ENCODE assay signal across 19 mouse cellular contexts in genomic region chr10:4141689-4142088, GRCm38 (mm10).
DNase-seq lines count a peak whose midpoint lies in the region; ATAC-seq and TF ChIP-seq lines count a peak whose summit lies in the region.
"Had no signal": no experiment of that assay in that cellular context is flagged by ENCODE, and none has a peak within 500 bp of the region (broad histone marks: within the 10 kb centered on the region; RNA-seq: fewer than 3 reads in every experiment).

No protein-coding gene starts in this region.

- peak; percentile 16 for DNase-seq in gastrocnemius, postnatal 14 days
- no peak for DNase-seq in gastrocnemius, adult 8-10 months (ENCODE audit: low spot score in 2 of 2)
- DNase-seq in midbrain, postnatal 0 days (ENCODE audit: low spot score): peak; percentile 62
- DNase-seq in midbrain, embryonic 11.5 days (ENCODE audit: low spot score, missing footprints): no peak
- DNase-seq in cerebellum, adult 9-10 months: peak; percentile 55
- DNase-seq in spleen, postnatal 36 days (ENCODE audit: low spot score in 2 of 2): no peak
- DNase-seq: gastrocnemius, postnatal 36 days; heart, postnatal 14 days; right cerebral cortex, postnatal 25 days; thymus, adult 2 months had no signal

- H3K9me3 ChIP-seq in midbrain, postnatal 0 days (ENCODE audit: low read length): no peaks in the 10 kb centered on the region
- H3K9me3 ChIP-seq in midbrain, embryonic 11.5 days (ENCODE audit: control insufficient read depth, low read length): no peaks in the 10 kb centered on the region
- H3K9me3 ChIP-seq in midbrain, embryonic 15.5 days: no peaks in the 10 kb centered on the region
- H3K9me3 ChIP-seq: forebrain, embryonic 10.5 days; heart, embryonic 12.5 days; liver, embryonic 15.5 days; midbrain, embryonic 13.5 days had no signal

- H3K4me1 ChIP-seq in midbrain, postnatal 0 days (ENCODE audit: insufficient read depth, low read length): no peaks in the 10 kb centered on the region
- H3K4me1 ChIP-seq in midbrain, embryonic 11.5 days (ENCODE audit: control insufficient read depth, insufficient read depth, low read length): no peaks in the 10 kb centered on the region
- no peaks in the 10 kb centered on the region for H3K4me1 ChIP-seq in midbrain, embryonic 15.5 days
- H3K4me1 ChIP-seq: midbrain, embryonic 13.5 days had no signal

- H3K36me3 ChIP-seq in midbrain, postnatal 0 days (ENCODE audit: insufficient read depth, low read length): no peaks in the 10 kb centered on the region
- no peaks in the 10 kb centered on the region for H3K36me3 ChIP-seq in midbrain, embryonic 11.5 days (ENCODE audit: control insufficient read depth, insufficient read depth, low read length)
- H3K36me3 ChIP-seq in midbrain, embryonic 15.5 days (replicated peaks): no peaks in the 10 kb centered on the region
- H3K36me3 ChIP-seq: heart, embryonic 12.5 days; midbrain, embryonic 13.5 days had no signal

- ATAC-seq in midbrain, postnatal 0 days (ENCODE audit: low FRiP score): no peak
- ATAC-seq in midbrain, embryonic 11.5 days (ENCODE audit: low FRiP score): no peak
- ATAC-seq in activated CD4-positive, CD25-positive, alpha-beta regulatory T cell, adult 4 months: no peak
- ATAC-seq in midbrain, embryonic 15.5 days (replicated peaks): no peak
- ATAC-seq: intestine, embryonic 16.5 days; midbrain, embryonic 13.5 days had no signal

- H3K27ac ChIP-seq in midbrain, postnatal 0 days (ENCODE audit: low read depth, low read length): no peak overlapping the region
- no peak overlapping the region for H3K27ac ChIP-seq in midbrain, embryonic 11.5 days (ENCODE audit: low read depth, low read length)
- H3K27ac ChIP-seq in midbrain, embryonic 15.5 days: no peak overlapping the region
- H3K27ac ChIP-seq: forebrain, embryonic 10.5 days; hindbrain, embryonic 14.5 days; liver, embryonic 15.5 days; midbrain, embryonic 13.5 days had no signal

- no peak overlapping the region for H3K4me3 ChIP-seq in midbrain, postnatal 0 days (ENCODE audit: low read depth, low read length)
- H3K4me3 ChIP-seq in midbrain, embryonic 11.5 days (ENCODE audit: low read depth, low read length): no peak overlapping the region
- H3K4me3 ChIP-seq in midbrain, embryonic 15.5 days: no peak overlapping the region
- H3K4me3 ChIP-seq: forebrain, embryonic 10.5 days; heart, embryonic 12.5 days; liver, embryonic 15.5 days; midbrain, embryonic 13.5 days; myocyte had no signal

- H3K27me3 ChIP-seq in midbrain, postnatal 0 days (ENCODE audit: insufficient read depth, low read length): no peaks in the 10 kb centered on the region
- H3K27me3 ChIP-seq in midbrain, embryonic 11.5 days (ENCODE audit: control insufficient read depth, insufficient read depth, low read length): no peaks in the 10 kb centered on the region
- no peaks in the 10 kb centered on the region for H3K27me3 ChIP-seq in midbrain, embryonic 15.5 days (replicated peaks)
- H3K27me3 ChIP-seq: heart, embryonic 12.5 days; liver, embryonic 15.5 days; midbrain, embryonic 13.5 days had no signal

- TF ChIP-seq CTCF in midbrain, postnatal 0 days (IDR thresholded peaks at IDR 0.05): no peak

- intact Hi-C loops in gastrocnemius, postnatal 14 days (cut with DNase I; ENCODE audit: low total_unique reads): no loop called here

- H3K9ac ChIP-seq in midbrain, postnatal 0 days (replicated peaks; ENCODE audit: low read length, poor library complexity, severe bottlenecking): no peak overlapping the region
- H3K9ac ChIP-seq in midbrain, embryonic 11.5 days (ENCODE audit: low read length): no peak overlapping the region
- no peak overlapping the region for H3K9ac ChIP-seq in midbrain, embryonic 15.5 days
- H3K9ac ChIP-seq: heart, embryonic 12.5 days; hindbrain, embryonic 14.5 days; liver, embryonic 15.5 days; midbrain, embryonic 13.5 days had no signal

- WGBS in midbrain, postnatal 0 days: 62% methylated on average over 7 of the region's 7 CpGs
- WGBS in midbrain, embryonic 11.5 days: 75% methylated on average over 7 of the region's 7 CpGs
- 53% methylated on average over 7 of the region's 7 CpGs for WGBS in midbrain, embryonic 15.5 days

- H3K4me2 ChIP-seq in midbrain, postnatal 0 days (ENCODE audit: low read depth, low read length, poor library complexity, severe bottlenecking): no peak overlapping the region
- H3K4me2 ChIP-seq in midbrain, embryonic 11.5 days: no peak overlapping the region
- H3K4me2 ChIP-seq in midbrain, embryonic 15.5 days: no peak overlapping the region
- H3K4me2 ChIP-seq: heart, embryonic 12.5 days; hindbrain, embryonic 14.5 days; liver, embryonic 15.5 days; midbrain, embryonic 13.5 days had no signal

Comparison
In these comparisons a context has a peak if more than half of its experiments do, and no peak if none do; other contexts are left out.
1. DNase-seq: peak in gastrocnemius, postnatal 14 days (single experiment), midbrain, postnatal 0 days (single experiment) and cerebellum, adult 9-10 months (single experiment); none in gastrocnemius, adult 8-10 months (0 of 2), midbrain, embryonic 11.5 days (single experiment) and spleen, postnatal 36 days (0 of 2).